Mouse (Mus musculus): ENCODE measurements around the gene Gna13. TPM values are rescaled to one million over a fixed set of nuclear protein-coding genes. Genes with fewer than 3 reads are reported as not detected.
A peak's percentile ranks its signal among the peaks of the same experiment; 100 is the strongest.

Gna13 gene
- total RNA-seq, 1 experiment = 34.8 TPM

- no peak for TF ChIP-seq ZNF384 (IDR thresholded peaks at IDR 0.05; ENCODE audit: low read depth, low read length)
- TF ChIP-seq HCFC1 (IDR thresholded peaks at IDR 0.05; ENCODE audit: borderline replicate concordance, insufficient read depth, low read length) = no peak
- TF ChIP-seq ZC3H11A (IDR thresholded peaks at IDR 0.05; ENCODE audit: borderline replicate concordance, low read depth, low read length) = no peak
- no peak for TF ChIP-seq CHD2 (IDR thresholded peaks at IDR 0.05; ENCODE audit: low read depth, low read length)
- TF ChIP-seq MAFK (IDR thresholded peaks at IDR 0.05; ENCODE audit: insufficient read depth, low read depth, low read length) = no peak
- no peak for DNase-seq (ENCODE audit: low read depth, low spot score)
- H3K36me3 ChIP-seq (ENCODE audit: control insufficient read depth, insufficient read depth, low read length, poor library complexity, severe bottlenecking) = no peaks in the 10 kb centered on the region
- H3K9ac ChIP-seq (ENCODE audit: insufficient read depth, low read depth, low read length, poor library complexity, severe bottlenecking) = no peak overlapping the region
- no peak overlapping the region for H3K27ac ChIP-seq (ENCODE audit: insufficient read depth, low read depth, low read length, poor library complexity, severe bottlenecking)
- in situ Hi-C loops (cut with MboI; ENCODE audit: low sequenced_read_pairs in 2 of 2, unreplicated experiment in 2 of 2) = no loop called here
- H3K4me1 ChIP-seq (ENCODE audit: control insufficient read depth in 2 of 2, insufficient read depth in 2 of 2, low read length in 2 of 2, poor library complexity in 1 of 2) = peaks cover 4 to 15% of the 10 kb centered on the region in 2 experiments; a peak in 3 of 4 replicates
- H3K4me3 ChIP-seq (ENCODE audit: insufficient read depth in 1 of 2, low read depth in 1 of 2, low read length in 2 of 2, poor library complexity in 1 of 2, severe bottlenecking in 1 of 2) = no peak overlapping the region
- no peaks in the 10 kb centered on the region for H3K9me3 ChIP-seq (ENCODE audit: control insufficient read depth, insufficient read depth, low read depth, low read length)
Measured at GRCm38 (mm10) chr11:109354236-109354613, 8.4 kb upstream of the Gna13 start.

- H3K36me3 ChIP-seq (ENCODE audit: control insufficient read depth, insufficient read depth, low read length, poor library complexity, severe bottlenecking) = no peaks in the 10 kb centered on the region
- peaks cover 10 to 14% of the 10 kb centered on the region in 2 experiments; a peak in 3 of 4 replicates for H3K4me1 ChIP-seq (ENCODE audit: control insufficient read depth in 2 of 2, insufficient read depth in 2 of 2, low read length in 2 of 2, poor library complexity in 1 of 2)
- H3K27ac ChIP-seq (ENCODE audit: insufficient read depth, low read depth, low read length, poor library complexity, severe bottlenecking) = no peak overlapping the region
- peak overlapping the region; percentile 39; the same call in 1 of the 2 replicates for H3K9ac ChIP-seq (ENCODE audit: insufficient read depth, low read depth, low read length, poor library complexity, severe bottlenecking)
- DNase-seq (ENCODE audit: low read depth, low spot score) = no peak
- H3K9me3 ChIP-seq (ENCODE audit: control insufficient read depth, insufficient read depth, low read depth, low read length) = no peaks in the 10 kb centered on the region
- TF ChIP-seq MAFK (IDR thresholded peaks at IDR 0.05; ENCODE audit: insufficient read depth, low read depth, low read length) (no peak), HCFC1 (IDR thresholded peaks at IDR 0.05; ENCODE audit: borderline replicate concordance, insufficient read depth, low read length) (no peak), ZNF384 (IDR thresholded peaks at IDR 0.05; ENCODE audit: low read depth, low read length) (no peak), CHD2 (IDR thresholded peaks at IDR 0.05; ENCODE audit: low read depth, low read length) (no peak), ZC3H11A (IDR thresholded peaks at IDR 0.05; ENCODE audit: borderline replicate concordance, low read depth, low read length) (no peak)
- in situ Hi-C loops (cut with MboI; ENCODE audit: low sequenced_read_pairs in 2 of 2, unreplicated experiment in 2 of 2) = no loop called here
- H3K4me3 ChIP-seq (ENCODE audit: insufficient read depth in 1 of 2, low read depth in 1 of 2, low read length in 2 of 2, poor library complexity in 1 of 2, severe bottlenecking in 1 of 2) = peak overlapping the region in 1 of 2 experiments; percentile 26; a peak in 1 of 4 replicates
Measured at GRCm38 (mm10) chr11:109355771-109356388, 6.8 kb upstream of the Gna13 start.

- Histone ChIP-seq H3K36me3 (ENCODE audit: control insufficient read depth, insufficient read depth, low read length, poor library complexity, severe bottlenecking) (no peaks in the 10 kb centered on the region), H3K4me1 (ENCODE audit: control insufficient read depth in 2 of 2, insufficient read depth in 2 of 2, low read length in 2 of 2, poor library complexity in 1 of 2) (peaks cover 13 to 15% of the 10 kb centered on the region in 2 experiments), H3K9me3 (ENCODE audit: control insufficient read depth, insufficient read depth, low read depth, low read length) (no peaks in the 10 kb centered on the region), H3K27ac (ENCODE audit: insufficient read depth, low read depth, low read length, poor library complexity, severe bottlenecking) (no peak overlapping the region), H3K4me3 (ENCODE audit: insufficient read depth in 1 of 2, low read depth in 1 of 2, low read length in 2 of 2, poor library complexity in 1 of 2, severe bottlenecking in 1 of 2) (no peak overlapping the region), H3K9ac (ENCODE audit: insufficient read depth, low read depth, low read length, poor library complexity, severe bottlenecking) (no peak overlapping the region)
- DNase-seq (ENCODE audit: low read depth, low spot score) = no peak
- in situ Hi-C loops (cut with MboI; ENCODE audit: low sequenced_read_pairs in 2 of 2, unreplicated experiment in 2 of 2) = no loop called here
- TF ChIP-seq ZNF384 (IDR thresholded peaks at IDR 0.05; ENCODE audit: low read depth, low read length) (no peak), HCFC1 (IDR thresholded peaks at IDR 0.05; ENCODE audit: borderline replicate concordance, insufficient read depth, low read length) (no peak), CHD2 (IDR thresholded peaks at IDR 0.05; ENCODE audit: low read depth, low read length) (no peak), MAFK (IDR thresholded peaks at IDR 0.05; ENCODE audit: insufficient read depth, low read depth, low read length) (no peak), ZC3H11A (IDR thresholded peaks at IDR 0.05; ENCODE audit: borderline replicate concordance, low read depth, low read length) (no peak)
Measured at GRCm38 (mm10) chr11:109357171-109357570, 5.5 kb upstream of the Gna13 start.

- in situ Hi-C loops (cut with MboI; ENCODE audit: low sequenced_read_pairs in 2 of 2, unreplicated experiment in 2 of 2) = no loop called here
- H3K9ac ChIP-seq (ENCODE audit: insufficient read depth, low read depth, low read length, poor library complexity, severe bottlenecking) = no peak overlapping the region
- DNase-seq (ENCODE audit: low read depth, low spot score) = peak; percentile 40
- no peak overlapping the region for H3K4me3 ChIP-seq (ENCODE audit: insufficient read depth in 1 of 2, low read depth in 1 of 2, low read length in 2 of 2, poor library complexity in 1 of 2, severe bottlenecking in 1 of 2)
- no peaks in the 10 kb centered on the region for H3K36me3 ChIP-seq (ENCODE audit: control insufficient read depth, insufficient read depth, low read length, poor library complexity, severe bottlenecking)
- H3K4me1 ChIP-seq (ENCODE audit: control insufficient read depth in 2 of 2, insufficient read depth in 2 of 2, low read length in 2 of 2, poor library complexity in 1 of 2) = peaks cover 13 to 14% of the 10 kb centered on the region in 2 experiments
- no peak for TF ChIP-seq MAFK (IDR thresholded peaks at IDR 0.05; ENCODE audit: insufficient read depth, low read depth, low read length)
- TF ChIP-seq ZC3H11A (IDR thresholded peaks at IDR 0.05; ENCODE audit: borderline replicate concordance, low read depth, low read length) = no peak
- no peak for TF ChIP-seq HCFC1 (IDR thresholded peaks at IDR 0.05; ENCODE audit: borderline replicate concordance, insufficient read depth, low read length)
- TF ChIP-seq ZNF384 (IDR thresholded peaks at IDR 0.05; ENCODE audit: low read depth, low read length) = no peak
- TF ChIP-seq CHD2 (IDR thresholded peaks at IDR 0.05; ENCODE audit: low read depth, low read length) = no peak
- peak overlapping the region; percentile 92; the same call in 1 of the 2 replicates for H3K27ac ChIP-seq (ENCODE audit: insufficient read depth, low read depth, low read length, poor library complexity, severe bottlenecking)
- no peaks in the 10 kb centered on the region for H3K9me3 ChIP-seq (ENCODE audit: control insufficient read depth, insufficient read depth, low read depth, low read length)
Measured at GRCm38 (mm10) chr11:109358549-109358948, 4.1 kb upstream of the Gna13 start.

Measured in ES-E14 (cell line).